Mouse (Mus musculus): Measurements from ENCODE around the gene Chd6.

Gene Chd6

GRCm38 (mm10) chr2:161108933-161109371 lies at the start of gene Chd6:
Gene Chd6, minus strand, starts transcription at chr2:161109075.
- DNase-seq (ENCODE audit: low spot score): peak; percentile 98

- no peak for DNase-seq (ENCODE audit: low spot score)
Observed at GRCm38 (mm10) chr2:161150004-161150842, 41.3 kb upstream of the Chd6 start.

GRCm38 (mm10) chr2:161148428-161149020 lies 39.6 kb upstream of the Chd6 start:
- DNase-seq (ENCODE audit: low spot score): no peak

- DNase-seq (ENCODE audit: low spot score): no peak
Observed at GRCm38 (mm10) chr2:161147656-161148427, 39.0 kb upstream of the Chd6 start.

GRCm38 (mm10) chr2:161144799-161145198 lies 35.9 kb upstream of the Chd6 start:
- DNase-seq (ENCODE audit: low spot score): no peak

- DNase-seq (ENCODE audit: low spot score): no peak
Observed at GRCm38 (mm10) chr2:161138672-161139536, 30.0 kb upstream of the Chd6 start.

- DNase-seq (ENCODE audit: low spot score): no peak
Observed at GRCm38 (mm10) chr2:161136999-161137398, 28.1 kb upstream of the Chd6 start.

- DNase-seq (ENCODE audit: low spot score): no peak
Observed at GRCm38 (mm10) chr2:161128367-161129111, 19.7 kb upstream of the Chd6 start.

- no peak for DNase-seq (ENCODE audit: low spot score)
Observed at GRCm38 (mm10) chr2:161112011-161112410, 3.1 kb upstream of the Chd6 start.

GRCm38 (mm10) chr2:161109398-161109821 lies 535 bp upstream of the Chd6 start:
- no peak for DNase-seq (ENCODE audit: low spot score)

- peak; percentile 41 for DNase-seq (ENCODE audit: low spot score)
Observed at GRCm38 (mm10) chr2:161108085-161108927, 569 bp downstream of the Chd6 start.

- no peak for DNase-seq (ENCODE audit: low spot score)
Observed at GRCm38 (mm10) chr2:161107236-161107635, 1.6 kb downstream of the Chd6 start.

GRCm38 (mm10) chr2:161103769-161104168 lies 5.1 kb downstream of the Chd6 start:
- DNase-seq (ENCODE audit: low spot score): no peak

GRCm38 (mm10) chr2:161102102-161102501 lies 6.8 kb downstream of the Chd6 start:
- no peak for DNase-seq (ENCODE audit: low spot score)

- DNase-seq (ENCODE audit: low spot score): no peak
Observed at GRCm38 (mm10) chr2:161097746-161098145, 11.1 kb downstream of the Chd6 start.

- DNase-seq (ENCODE audit: low spot score): no peak
Observed at GRCm38 (mm10) chr2:161090746-161091405, 18.0 kb downstream of the Chd6 start.

GRCm38 (mm10) chr2:161090200-161090599 lies 18.7 kb downstream of the Chd6 start:
- peak; percentile 29 for DNase-seq (ENCODE audit: low spot score)

- DNase-seq (ENCODE audit: low spot score): no peak
Observed at GRCm38 (mm10) chr2:161078590-161078989, 30.3 kb downstream of the Chd6 start.

- no peak for DNase-seq (ENCODE audit: low spot score)
Observed at GRCm38 (mm10) chr2:161076262-161076661, 32.6 kb downstream of the Chd6 start.
